Mouse (Mus musculus) ES-E14 (cell line): ENCODE measurements around the gene Usp7.

Source experiments
- CHD2 ChIP-seq: IDR thresholded peaks from 2 replicates; pipeline ENCODE4 v1.6.1; 2014; ENCODE audit warnings: mild to moderate bottlenecking, low read depth, low read length, inconsistent platforms
- HCFC1 ChIP-seq: IDR thresholded peaks from 2 replicates; pipeline ENCODE4 v1.6.1; 2012; ENCODE audit warnings: low read length, inconsistent platforms, borderline replicate concordance; ENCODE audit not compliant: insufficient read depth

GRCm38 (mm10) chr16:8734693-8735092 lies 57.4 kb downstream of the Usp7 start:
- TF ChIP-seq HCFC1 (no peak), CHD2 (no peak)
